Mouse (Mus musculus) urinary bladder, postnatal 10 days (tissue): ENCODE measurements around the gene Elfn1.

Experiments
- DNase-seq: peaks from one replicate; pipeline ENCODE4 v3.0.0; 2022; ENCODE audit warnings: low spot score

Gene Elfn1

DNA sequence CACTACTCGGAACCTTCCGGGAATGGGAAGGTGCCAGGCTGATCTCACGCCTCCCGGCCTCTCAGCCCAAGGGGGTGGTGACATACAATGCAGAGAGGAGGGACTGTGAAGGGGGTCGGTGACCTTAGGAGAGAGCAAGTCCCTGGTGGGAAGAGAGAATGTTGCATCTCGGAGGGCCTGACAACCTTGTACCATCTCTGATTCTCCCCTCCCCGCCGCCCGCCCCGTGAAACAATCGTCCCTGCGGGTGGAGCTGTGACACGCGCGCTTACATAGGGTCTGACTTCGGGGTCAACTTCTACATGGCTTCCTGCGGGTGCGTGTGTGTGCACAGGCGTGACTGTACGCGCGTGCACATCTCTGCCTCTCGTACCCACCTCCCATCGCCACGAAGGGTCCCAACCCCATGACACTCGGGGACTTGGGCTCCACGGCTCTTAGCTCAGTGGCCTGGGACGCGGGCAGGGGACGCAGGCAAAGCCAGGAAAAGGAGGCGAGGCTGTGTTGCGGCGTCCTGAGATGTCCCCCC lies at the start of gene Elfn1:
Gene Elfn1, plus strand, starts transcription at position 230 of the 529 bp plus-strand sequence.
- DNase-seq: no peak

DNA sequence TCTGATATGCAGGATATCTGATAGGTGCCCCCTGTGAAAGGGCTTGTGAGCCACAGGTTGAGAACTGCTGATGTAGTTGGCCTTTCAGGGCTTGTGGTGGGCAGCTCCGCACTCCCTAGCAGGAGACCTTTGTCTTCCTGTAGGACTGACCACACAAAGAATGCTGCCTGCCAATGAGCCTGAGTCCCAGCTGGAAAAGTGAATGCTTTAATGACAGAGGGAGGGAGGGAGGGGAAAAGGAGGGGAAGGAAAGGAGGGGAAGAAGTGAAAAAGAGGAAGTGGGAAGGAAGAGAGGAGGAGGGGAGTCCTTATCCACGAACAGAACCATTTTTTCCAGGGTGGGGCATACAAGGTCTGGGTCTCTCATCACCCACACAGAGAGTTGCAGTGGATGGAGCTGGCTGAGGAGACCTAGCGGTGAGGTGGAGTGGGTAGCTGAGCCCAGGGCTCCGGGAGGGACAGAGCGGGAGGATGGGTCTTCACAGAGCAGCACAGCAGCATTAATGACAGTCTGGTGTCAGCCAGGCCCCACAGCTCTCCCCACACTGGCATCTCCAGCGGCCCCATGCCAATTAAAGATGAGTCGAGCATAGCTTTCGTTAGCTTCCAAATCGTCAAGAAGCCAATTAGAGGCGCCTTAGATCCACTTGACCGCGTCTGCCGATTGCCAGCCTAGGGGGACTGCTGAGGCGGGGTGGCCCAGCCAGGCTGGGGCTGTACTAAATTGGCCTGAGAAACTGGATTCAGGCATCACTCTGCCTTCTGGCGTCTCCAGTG lies 47.2 kb upstream of the Elfn1 start:
- DNase-seq: no peak

DNA sequence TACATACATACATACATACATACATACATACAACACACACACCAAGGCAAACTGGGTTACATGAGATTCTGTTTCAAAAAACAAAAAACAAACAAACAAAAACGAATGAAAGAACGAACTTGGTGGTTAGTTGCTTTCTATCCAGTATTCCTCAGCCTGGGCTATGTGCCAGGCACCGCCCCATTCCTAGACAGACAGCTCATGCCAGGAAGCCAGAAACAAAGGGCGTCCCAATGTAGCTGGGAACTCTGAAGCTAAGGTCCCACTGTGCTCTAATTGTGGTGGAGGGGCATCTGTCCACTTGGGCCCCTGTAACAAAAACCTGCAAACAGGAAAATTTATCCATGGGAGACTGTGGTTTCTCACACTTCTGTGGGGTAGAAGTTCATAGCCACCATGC lies 45.0 kb upstream of the Elfn1 start:
- no peak for DNase-seq

DNA sequence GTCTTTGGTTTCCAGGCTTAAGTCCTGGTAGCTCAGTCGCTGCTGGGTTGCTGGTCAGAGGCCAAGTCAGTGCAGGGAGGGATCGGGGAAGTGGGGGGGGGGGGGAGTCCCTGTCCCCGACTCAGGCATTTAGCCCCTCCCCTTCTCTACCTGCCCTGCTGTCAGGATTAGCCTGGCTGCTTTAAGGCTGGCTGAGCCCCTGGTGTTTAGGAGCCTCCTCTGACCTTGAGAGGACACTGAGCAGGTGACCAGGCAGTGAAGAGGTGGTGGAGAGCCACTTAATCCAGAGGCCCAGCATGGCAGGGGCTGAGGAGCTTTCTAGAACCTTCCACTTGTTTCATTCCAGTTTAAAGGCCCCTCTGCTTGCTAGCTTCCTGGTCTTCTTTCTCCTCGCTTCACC lies 36.9 kb upstream of the Elfn1 start:
- no peak for DNase-seq

DNA sequence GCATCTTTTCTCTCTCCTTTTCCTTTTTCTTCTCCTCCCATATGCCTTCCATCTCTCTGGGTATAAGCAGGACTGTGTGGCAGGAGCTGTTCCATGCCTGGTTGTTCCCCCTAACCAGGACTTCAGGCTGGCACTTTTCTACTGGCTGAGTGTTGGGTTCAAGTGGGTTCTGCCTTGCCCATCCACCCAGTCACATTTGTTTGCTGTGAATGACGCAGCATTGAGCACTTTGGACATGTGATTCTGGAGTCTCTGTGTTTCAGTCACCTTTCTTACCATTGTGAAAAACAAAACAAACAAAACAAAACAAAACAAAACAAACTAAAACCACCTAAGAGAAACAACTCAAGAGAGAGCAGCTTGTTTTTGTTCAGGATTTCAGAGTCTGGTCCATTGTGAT lies 36.2 kb upstream of the Elfn1 start:
- no peak for DNase-seq

DNA sequence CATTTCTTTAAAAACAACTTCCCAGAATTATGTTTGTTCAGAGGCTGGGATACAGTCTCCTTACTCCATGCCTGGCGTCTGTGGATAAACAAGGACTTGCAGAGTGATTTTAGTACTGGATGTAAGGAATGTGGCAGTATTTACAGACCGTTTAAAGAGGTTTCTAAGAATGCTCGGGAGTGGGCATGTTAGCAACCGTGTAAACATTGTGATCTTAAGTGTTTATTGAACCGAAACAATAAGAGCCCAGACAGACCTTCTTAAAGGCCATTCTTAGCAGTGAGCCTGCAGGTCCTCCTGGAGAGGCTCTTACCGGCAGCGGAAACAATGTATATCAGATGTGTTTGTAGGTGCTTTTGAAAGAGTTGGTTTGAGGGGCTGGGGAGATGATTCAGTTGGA lies 30.2 kb upstream of the Elfn1 start:
- DNase-seq: no peak

DNA sequence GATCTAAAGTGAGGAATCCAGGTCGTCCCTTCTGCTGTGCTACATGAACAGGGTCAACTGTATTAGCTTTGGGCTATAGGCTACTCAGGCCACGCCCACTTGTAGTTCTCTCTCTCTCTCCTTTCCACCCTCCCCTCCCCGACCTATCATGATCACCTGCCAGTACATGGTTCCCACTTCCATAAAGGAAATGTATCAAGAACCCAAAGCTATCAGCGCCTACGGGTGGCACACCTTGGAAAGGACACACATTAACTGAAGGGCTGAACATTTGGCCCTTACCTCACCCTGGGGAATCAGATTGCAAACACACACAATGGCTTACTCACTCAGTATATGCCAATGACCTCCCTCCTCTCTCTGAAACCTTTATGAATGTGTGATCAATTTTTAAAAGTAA lies 28.0 kb upstream of the Elfn1 start:
- no peak for DNase-seq

DNA sequence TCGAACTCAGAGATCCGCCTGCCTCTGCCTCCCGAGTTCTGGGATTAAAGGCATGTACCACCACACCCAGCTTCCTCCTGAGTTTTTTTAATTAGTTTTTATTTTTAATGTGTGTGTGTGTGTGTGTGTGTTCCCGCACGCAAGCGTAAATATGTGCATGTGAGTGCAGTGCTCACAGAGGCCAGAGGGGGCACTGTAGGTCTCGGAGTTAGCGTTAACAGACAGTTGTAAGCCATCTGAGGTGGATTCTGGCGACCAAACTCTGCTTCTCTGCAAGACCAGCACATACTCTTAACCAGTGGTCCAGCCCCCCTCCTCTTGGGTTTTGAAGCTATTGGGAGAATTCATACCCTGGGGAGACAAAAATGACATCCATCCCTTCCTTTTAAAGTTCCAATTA lies 26.6 kb upstream of the Elfn1 start:
- DNase-seq: no peak

DNA sequence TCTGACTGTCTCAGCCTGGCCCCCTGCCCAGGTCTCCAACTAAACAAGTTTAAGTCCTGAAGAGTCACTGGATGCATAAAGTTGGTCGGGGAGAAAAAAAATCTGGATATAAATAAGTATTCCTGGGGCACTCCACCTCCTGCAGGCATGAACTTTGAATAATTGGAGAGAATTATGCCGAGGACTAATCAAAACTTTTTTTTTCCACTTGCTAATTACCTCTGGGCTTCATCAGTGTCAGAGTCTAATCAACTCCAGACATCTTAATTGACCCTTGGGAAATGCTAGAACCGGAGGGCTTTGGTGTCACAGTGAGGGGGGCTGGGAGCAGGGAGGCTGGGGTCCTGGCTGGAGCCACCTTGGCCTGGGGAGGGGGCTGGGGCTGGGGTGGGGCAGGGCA lies 19.1 kb upstream of the Elfn1 start:
- DNase-seq: no peak

DNA sequence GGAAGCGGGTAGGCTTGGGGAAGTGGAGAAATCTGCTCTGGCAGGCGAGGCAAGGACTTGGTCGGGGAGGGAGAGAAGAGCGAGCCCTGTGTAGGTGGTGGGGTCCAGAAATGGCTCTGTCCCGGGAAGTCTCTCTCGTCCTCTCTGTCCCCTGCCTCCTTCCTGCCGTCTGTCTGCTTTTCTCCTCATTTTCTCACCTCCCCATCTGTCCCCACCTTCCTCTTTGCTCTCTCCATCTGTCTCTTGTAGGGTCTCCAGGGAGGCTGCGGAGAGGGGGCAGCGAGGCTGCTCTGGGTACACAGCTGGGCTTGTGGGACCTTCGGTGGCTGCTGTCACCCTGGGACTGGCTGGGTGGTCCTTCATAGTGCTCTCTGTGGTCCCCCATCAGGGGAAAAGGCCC lies 18.4 kb upstream of the Elfn1 start:
- DNase-seq: no peak

DNA sequence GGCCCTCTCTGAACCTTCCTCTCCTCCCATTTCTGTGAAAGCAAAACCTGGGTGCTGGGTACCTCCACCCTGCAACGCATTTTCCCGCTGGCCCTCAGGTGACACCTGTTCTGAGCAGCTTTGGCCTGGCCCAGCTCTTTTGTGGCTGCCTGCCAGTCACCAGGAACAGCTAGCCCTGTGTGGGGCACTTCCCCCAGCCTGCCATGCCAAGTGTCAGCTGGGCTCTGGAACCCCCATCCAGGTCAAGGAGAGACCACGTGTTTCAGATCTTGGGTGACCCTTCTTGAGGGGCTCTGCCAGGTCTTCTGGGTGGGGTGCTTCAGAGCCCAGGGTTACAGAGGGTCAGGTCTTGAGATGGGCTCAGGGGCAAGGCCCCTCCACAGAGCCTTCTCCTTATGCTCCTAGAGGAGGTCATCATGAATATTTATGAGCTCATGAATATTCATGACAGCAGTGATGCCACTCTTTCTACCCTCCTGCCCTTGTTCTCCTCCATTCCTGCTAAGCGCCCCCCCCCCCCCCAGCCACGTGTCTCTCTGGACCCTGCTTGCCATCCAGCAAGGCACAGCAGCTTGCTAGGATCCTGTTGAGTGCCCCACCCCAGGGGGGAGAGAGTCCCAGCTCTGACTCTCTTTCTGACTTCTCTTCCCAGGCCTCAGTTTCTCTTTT lies 15.3 kb upstream of the Elfn1 start:
- no peak for DNase-seq

DNA sequence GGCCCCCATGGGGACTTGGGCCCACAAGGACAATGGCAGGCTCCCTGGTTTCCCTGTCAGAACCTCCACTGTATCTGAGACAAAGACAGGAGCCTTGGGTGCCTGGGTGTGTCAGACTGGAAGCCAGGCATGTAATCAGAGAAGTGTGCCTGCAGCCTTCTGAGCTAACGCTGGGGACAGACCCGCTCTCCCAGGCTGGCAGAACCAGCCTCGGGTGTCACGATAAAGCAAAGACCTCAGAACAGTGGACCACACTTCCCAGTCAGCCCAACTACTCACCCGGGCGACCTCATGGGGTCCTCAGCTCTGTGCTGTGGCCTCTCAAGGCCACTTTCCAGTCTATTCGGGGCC lies 14.8 kb upstream of the Elfn1 start:
- no peak for DNase-seq

DNA sequence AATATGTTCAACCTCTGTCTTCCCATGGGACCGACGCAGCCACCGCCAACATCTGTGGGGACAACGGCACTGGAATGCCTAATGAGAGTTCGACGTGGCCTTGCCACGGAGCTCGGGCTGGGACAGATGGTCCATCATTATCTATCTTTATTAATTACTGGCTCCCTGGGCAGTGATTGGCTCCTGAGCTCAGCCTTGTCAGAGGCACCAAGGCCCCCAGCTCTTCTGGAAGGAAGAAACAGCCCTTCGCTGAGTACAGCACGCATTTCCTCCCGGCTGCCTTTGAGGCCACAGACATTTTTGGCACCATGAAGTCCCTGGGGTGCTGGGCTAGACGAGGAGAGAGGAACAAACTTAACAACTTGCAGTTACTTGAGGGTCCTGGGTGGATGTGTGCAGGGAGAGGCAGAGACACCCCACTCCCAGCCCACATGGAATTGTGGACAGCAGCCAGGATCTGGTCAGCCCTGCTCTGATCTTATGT lies 13.7 kb upstream of the Elfn1 start:
- no peak for DNase-seq

DNA sequence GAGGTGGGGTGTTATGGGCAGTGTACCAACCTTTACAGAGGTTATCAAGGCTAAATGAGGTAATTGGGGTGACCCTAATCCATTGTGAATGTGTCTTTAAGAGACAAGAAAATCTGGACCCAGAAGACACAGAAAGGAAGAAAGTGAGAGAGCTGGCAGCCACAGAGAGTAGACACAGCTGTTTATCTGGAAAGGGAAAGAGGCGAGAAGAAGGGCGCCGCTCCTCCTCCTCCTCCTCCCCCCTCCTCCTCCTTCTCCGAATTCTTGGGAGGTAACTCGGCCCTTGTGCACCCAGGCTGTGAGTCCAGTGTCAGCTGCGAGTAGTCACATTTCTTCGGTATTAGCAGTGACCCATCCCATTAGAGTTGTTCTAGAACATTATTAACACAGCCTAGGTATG lies 8.7 kb upstream of the Elfn1 start:
- no peak for DNase-seq

DNA sequence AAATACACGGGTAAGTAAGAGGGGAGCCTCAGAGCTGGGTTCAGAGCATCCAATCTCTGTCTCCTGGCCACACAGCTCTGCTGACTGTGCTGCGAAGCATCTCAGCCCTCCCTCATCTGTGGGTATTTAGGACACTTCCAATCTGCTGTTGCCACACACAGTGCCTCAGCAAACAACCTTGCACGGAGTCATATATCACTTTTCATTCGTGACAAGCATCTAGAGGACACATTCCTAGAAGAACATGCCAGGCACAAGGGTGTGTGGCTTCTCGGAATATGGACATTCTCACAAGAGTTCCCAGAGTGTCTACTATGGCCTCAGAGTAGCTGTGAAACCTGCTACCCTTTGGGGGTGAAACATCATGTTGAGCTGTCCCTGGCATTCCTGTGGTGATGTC lies 2.6 kb upstream of the Elfn1 start:
- DNase-seq: no peak

DNA sequence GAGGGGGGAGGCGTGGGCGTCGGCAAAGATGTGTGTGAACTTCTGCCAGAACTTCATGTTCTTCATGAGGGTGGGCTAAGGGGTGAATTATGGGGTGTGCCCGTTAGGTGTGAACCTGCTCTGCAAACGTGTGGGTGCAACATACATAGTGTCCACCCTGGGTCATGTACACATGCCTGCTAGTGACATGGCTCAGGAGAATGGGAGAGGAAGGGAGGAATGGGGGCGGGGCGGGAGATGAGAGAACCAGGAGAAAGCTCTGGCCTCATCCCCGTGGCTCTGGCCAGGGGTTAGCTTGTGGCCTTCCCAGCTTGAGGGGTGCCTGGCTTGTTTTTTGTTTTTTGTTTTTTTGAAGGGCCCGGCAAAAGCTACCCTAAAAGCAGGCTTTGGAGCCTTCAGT lies 1.2 kb upstream of the Elfn1 start:
- DNase-seq: no peak

DNA sequence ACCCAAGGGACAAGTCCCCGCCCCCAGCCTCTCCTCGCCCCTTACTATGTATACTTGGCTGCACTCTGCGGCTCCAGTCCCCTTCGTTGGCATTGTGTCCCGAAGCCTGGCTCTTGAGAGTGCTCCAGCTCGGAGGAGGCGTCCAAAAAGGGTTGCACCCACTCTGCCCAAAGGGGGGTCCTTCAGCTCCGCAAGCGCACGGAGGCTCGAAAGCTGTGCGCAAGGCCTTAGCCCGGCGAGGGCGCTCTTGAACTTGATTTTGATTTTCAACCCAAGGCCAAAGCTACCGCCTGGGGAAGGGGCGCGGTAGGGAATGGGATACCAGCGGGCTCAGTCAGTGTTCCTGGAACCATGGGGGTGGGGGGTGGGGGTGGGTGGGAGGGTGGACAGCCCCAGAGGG lies 502 bp upstream of the Elfn1 start:
- DNase-seq: no peak

DNA sequence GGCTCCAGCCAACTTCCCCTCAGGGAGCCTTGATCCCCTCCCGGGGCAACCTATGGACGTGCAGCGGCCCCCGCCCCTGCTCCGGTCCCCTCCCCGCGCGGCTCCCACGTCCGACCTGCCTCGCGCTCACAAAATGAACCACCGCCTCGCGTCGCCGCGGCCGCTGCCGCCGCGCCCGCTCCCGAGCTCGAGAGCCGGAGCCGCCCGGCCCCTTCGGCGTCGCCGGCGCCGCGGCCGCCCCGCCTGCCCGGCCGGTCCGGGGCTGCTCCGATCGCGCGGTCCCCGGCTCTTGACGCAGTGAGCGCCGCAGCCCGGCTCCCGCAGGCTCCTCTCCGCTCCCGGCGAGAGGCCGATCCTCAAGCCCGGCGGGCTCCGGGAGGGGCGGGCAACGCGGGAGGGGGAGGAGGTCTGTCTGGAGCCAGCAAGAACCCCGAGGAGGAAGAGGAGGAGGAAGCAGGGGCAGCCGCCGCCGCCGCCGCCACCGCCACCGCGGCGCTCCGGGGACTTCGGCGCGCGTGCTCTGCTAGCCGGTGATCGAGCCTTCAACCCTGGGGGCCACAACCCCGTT lies 584 bp downstream of the Elfn1 start:
- no peak for DNase-seq

DNA sequence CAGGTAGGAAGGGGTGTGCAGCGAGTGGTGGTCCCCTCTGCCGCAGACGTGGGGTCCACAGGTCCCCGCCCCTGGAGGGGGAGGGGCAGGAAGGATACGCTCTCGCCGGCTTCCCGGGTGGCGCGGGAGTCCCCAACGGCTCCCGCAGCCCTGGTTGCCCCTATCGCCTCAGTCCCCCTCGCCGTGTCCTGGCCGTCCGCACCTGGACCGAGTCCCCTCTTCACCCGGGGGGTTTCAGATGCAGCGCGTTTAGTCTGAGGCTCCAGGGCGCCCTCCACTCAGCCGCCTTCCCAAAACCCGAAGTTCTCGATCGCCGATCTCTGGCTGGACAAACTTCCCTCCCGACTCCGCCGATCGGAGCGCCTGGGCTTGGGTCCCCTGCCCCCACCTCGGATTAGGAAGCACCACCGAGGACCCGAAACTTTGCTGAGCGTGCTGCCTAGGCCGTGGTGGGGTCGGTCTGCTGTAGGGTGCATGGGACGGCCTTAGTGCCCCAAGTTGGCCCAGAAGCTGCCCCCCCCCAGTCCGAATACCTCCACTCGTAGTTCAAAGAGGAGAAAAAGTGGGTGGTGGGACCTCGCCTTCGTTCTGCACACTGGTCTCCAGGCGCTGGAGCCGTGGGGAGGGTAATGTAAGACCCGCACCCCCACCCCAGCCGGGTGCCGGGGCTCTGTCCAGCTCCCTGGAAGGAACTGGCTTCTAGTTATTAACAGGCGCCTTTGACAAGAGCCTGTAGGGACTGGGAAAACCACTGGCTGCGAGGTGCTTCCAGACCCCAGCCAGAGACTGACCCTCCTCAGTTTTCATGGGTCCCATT lies 1.3 kb downstream of the Elfn1 start:
- DNase-seq: no peak

DNA sequence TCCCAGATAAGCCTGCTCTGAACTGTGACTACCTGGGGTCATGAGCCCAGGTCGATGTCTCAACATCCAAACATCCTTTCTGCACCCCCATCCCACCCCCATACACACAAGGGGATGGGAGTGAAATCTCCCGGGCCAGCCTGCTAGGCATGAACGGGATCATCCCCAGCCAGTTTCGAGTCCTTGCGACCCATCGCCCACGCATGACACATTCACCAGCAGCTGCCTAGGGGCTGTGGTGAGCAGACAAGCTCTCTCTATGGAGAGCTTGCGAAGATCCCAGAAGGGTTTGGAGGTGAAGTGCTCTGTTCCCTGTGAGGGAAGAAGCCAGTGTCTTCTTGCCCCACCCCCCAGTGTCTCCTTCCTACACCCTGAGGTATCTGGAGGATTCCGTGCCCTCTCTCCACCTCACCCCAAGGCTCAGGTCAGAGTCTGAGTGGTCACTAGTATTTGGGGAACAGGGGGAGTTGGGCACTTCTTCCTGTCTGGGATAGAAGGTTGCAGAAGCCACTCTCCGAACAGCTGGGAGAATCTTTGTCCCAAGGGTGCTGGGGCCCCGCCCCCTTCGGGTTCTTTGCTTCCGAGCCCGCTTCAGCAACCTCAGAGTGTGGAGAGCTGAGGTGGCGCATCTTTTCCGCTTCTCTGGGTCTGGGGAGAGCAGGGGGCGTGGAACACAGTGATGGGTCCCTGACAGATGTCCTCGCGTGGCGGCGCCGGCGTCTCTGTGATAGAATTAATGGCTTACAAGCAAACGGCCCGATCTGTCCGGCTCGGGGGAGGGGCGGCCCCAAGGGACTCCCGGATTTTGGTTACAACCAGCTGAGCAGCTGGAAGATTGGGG lies 2.2 kb downstream of the Elfn1 start:
- DNase-seq: no peak

DNA sequence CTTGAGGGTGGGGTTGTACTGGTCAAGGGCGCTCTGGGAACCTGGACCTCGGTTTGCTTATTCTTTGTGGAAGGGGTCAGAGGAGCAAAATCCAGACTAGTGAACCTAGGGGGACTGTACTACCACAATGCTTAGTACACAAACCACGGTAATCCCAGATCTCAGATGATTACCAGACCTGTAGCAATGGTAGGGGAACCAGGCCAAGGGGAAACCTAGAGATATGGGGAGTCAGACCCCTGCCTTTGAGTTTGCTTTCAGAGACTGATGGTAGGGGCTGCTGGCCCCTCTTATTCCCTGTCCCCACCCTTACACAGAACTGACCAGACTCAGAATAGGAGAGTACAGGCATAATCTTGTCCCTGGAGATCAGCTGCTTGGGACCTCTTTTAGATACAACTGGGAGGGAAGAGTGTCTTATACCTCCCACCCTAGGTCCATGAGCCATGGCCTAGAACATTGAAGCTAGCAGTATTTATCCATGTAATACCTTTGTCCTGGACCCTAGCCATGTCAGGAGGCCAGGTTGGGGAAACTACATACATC lies 3.1 kb downstream of the Elfn1 start:
- no peak for DNase-seq
